Mouse (Mus musculus): ENCODE measurements around the gene Macrod1. TPM values are rescaled to one million over a fixed set of nuclear protein-coding genes. Genes with fewer than 3 reads are reported as not detected.

The Macrod1 gene
- polyA plus RNA-seq (2015; fragmentation: Nextera tagmentation; extraction: Ambion mirVana) = 2.9 and 3.0 TPM in 2 replicates

GRCm38 (mm10) chr19:7056248-7057087 is at the start of gene Macrod1:
TSS of gene Macrod1 (plus strand) at chr19:7056810.
- Histone ChIP-seq H3K4me1 (replicated peaks) (peaks cover 26% of the 10 kb centered on the region), H3K36me3 (no peaks in the 10 kb centered on the region), H3K4me3 (replicated peaks) (peak within 1 kb of the TSS; percentile 67), H3K9ac (replicated peaks) (peak within 1 kb of the TSS; percentile 65), H3K9me3 (no peaks in the 10 kb centered on the region), H3K4me2 (replicated peaks) (peak within 1 kb of the TSS; percentile 99), H3K27me3 (peaks cover 53% of the 10 kb centered on the region), H3K27ac (no peak within 1 kb of the TSS)
- ATAC-seq = peak; percentile 90
- WGBS = 1% methylated on average over 72 of the region's 72 CpGs

GRCm38 (mm10) chr19:7006892-7007593 is 49.6 kb upstream of the Macrod1 start:
- ATAC-seq = no peak
- WGBS = 90% methylated on average over 9 of the region's 9 CpGs

GRCm38 (mm10) chr19:7012426-7012825 is 44.2 kb upstream of the Macrod1 start:
- ATAC-seq = no peak
- WGBS = 84% methylated on average over 4 of the region's 4 CpGs
- H3K9ac ChIP-seq (replicated peaks) = no peak overlapping the region
- H3K27ac ChIP-seq = no peak overlapping the region
- H3K4me3 ChIP-seq (replicated peaks) = no peak overlapping the region
- no peaks in the 10 kb centered on the region for H3K4me1 ChIP-seq (replicated peaks)
- peaks cover 23% of the 10 kb centered on the region for H3K36me3 ChIP-seq
- H3K4me2 ChIP-seq (replicated peaks) = no peak overlapping the region
- H3K27me3 ChIP-seq = no peaks in the 10 kb centered on the region
- no peaks in the 10 kb centered on the region for H3K9me3 ChIP-seq

More at GRCm38 (mm10) chr19:7006892-7007593, 49.6 kb upstream of the Macrod1 start:
- H3K27me3 ChIP-seq = no peaks in the 10 kb centered on the region
- H3K9ac ChIP-seq (replicated peaks) = no peak overlapping the region
- H3K4me2 ChIP-seq (replicated peaks) = no peak overlapping the region
- H3K4me3 ChIP-seq (replicated peaks) = no peak overlapping the region
- H3K4me1 ChIP-seq (replicated peaks) = no peaks in the 10 kb centered on the region
- H3K9me3 ChIP-seq = no peaks in the 10 kb centered on the region
- no peak overlapping the region for H3K27ac ChIP-seq
- H3K36me3 ChIP-seq = no peaks in the 10 kb centered on the region

- Histone ChIP-seq H3K36me3 (peaks cover 39% of the 10 kb centered on the region), H3K4me1 (replicated peaks) (no peaks in the 10 kb centered on the region), H3K27ac (no peak overlapping the region), H3K9ac (replicated peaks) (no peak overlapping the region), H3K9me3 (no peaks in the 10 kb centered on the region), H3K4me3 (replicated peaks) (no peak overlapping the region), H3K27me3 (no peaks in the 10 kb centered on the region), H3K4me2 (replicated peaks) (no peak overlapping the region)
- 88% methylated on average over 9 of the region's 9 CpGs for WGBS
- ATAC-seq = no peak
These were observed 42.6 kb upstream of the Macrod1 start for GRCm38 (mm10) chr19:7013984-7014383.

GRCm38 (mm10) chr19:7014481-7015135 is 42.0 kb upstream of the Macrod1 start:
- Histone ChIP-seq H3K4me2 (replicated peaks) (no peak overlapping the region), H3K4me3 (replicated peaks) (no peak overlapping the region), H3K9me3 (no peaks in the 10 kb centered on the region), H3K4me1 (replicated peaks) (no peaks in the 10 kb centered on the region), H3K9ac (replicated peaks) (no peak overlapping the region), H3K27ac (no peak overlapping the region), H3K36me3 (peaks cover 44% of the 10 kb centered on the region), H3K27me3 (no peaks in the 10 kb centered on the region)
- ATAC-seq = no peak
- WGBS = 91% methylated on average over 20 of the region's 20 CpGs

GRCm38 (mm10) chr19:7017541-7018457 is 38.8 kb upstream of the Macrod1 start:
- no peaks in the 10 kb centered on the region for H3K27me3 ChIP-seq
- no peaks in the 10 kb centered on the region for H3K9me3 ChIP-seq
- no peak for ATAC-seq
- no peak overlapping the region for H3K9ac ChIP-seq (replicated peaks)
- peaks cover 76% of the 10 kb centered on the region for H3K36me3 ChIP-seq
- 92% methylated on average over 12 of the region's 12 CpGs for WGBS
- H3K4me1 ChIP-seq (replicated peaks) = no peaks in the 10 kb centered on the region
- no peak overlapping the region for H3K27ac ChIP-seq
- no peak overlapping the region for H3K4me2 ChIP-seq (replicated peaks)
- no peak overlapping the region for H3K4me3 ChIP-seq (replicated peaks)

- Histone ChIP-seq H3K27me3 (no peaks in the 10 kb centered on the region), H3K4me1 (replicated peaks) (no peaks in the 10 kb centered on the region), H3K9me3 (no peaks in the 10 kb centered on the region), H3K4me2 (replicated peaks) (no peak overlapping the region), H3K27ac (no peak overlapping the region), H3K9ac (replicated peaks) (no peak overlapping the region), H3K4me3 (replicated peaks) (no peak overlapping the region), H3K36me3 (peaks cover 78% of the 10 kb centered on the region)
- 96% methylated on average over 11 of the region's 11 CpGs for WGBS
- ATAC-seq = no peak
These were observed 38.1 kb upstream of the Macrod1 start for GRCm38 (mm10) chr19:7018546-7018945.

GRCm38 (mm10) chr19:7019191-7019590 is 37.4 kb upstream of the Macrod1 start, which contains the start of gene Fermt3:
TSS of gene Fermt3 (minus strand) at chr19:7019469.
- WGBS = 87% methylated on average over 5 of the region's 5 CpGs
- no peak within 1 kb of the TSS for H3K4me3 ChIP-seq (replicated peaks)
- no peaks in the 10 kb centered on the region for H3K27me3 ChIP-seq
- no peak for ATAC-seq
- H3K4me2 ChIP-seq (replicated peaks) = no peak within 1 kb of the TSS
- H3K4me1 ChIP-seq (replicated peaks) = no peaks in the 10 kb centered on the region
- no peaks in the 10 kb centered on the region for H3K9me3 ChIP-seq
- H3K36me3 ChIP-seq = peaks cover 78% of the 10 kb centered on the region
- H3K27ac ChIP-seq = no peak within 1 kb of the TSS
- H3K9ac ChIP-seq (replicated peaks) = no peak within 1 kb of the TSS

- Histone ChIP-seq H3K9me3 (no peaks in the 10 kb centered on the region), H3K4me1 (replicated peaks) (no peaks in the 10 kb centered on the region), H3K9ac (replicated peaks) (no peak overlapping the region), H3K27me3 (no peaks in the 10 kb centered on the region), H3K4me2 (replicated peaks) (no peak overlapping the region), H3K36me3 (peaks cover 88% of the 10 kb centered on the region), H3K27ac (no peak overlapping the region), H3K4me3 (replicated peaks) (no peak overlapping the region)
- WGBS = 45% methylated on average over 3 of the region's 3 CpGs
- peak; percentile 70; the same call in 1 of the 2 replicates for ATAC-seq
These were observed 36.4 kb upstream of the Macrod1 start for GRCm38 (mm10) chr19:7020224-7020641.

- Histone ChIP-seq H3K9ac (replicated peaks) (no peak overlapping the region), H3K4me2 (replicated peaks) (no peak overlapping the region), H3K27me3 (no peaks in the 10 kb centered on the region), H3K27ac (no peak overlapping the region), H3K9me3 (no peaks in the 10 kb centered on the region), H3K4me3 (replicated peaks) (no peak overlapping the region), H3K4me1 (replicated peaks) (no peaks in the 10 kb centered on the region), H3K36me3 (peaks cover 98% of the 10 kb centered on the region)
- no peak for ATAC-seq
- WGBS = 97% methylated on average over 5 of the region's 5 CpGs
These were observed 27.1 kb upstream of the Macrod1 start for GRCm38 (mm10) chr19:7029531-7029930.

GRCm38 (mm10) chr19:7034006-7034405 is 22.6 kb upstream of the Macrod1 start:
- 97% methylated on average over 5 of the region's 5 CpGs for WGBS
- peaks cover 67% of the 10 kb centered on the region for H3K36me3 ChIP-seq
- no peak for ATAC-seq
- H3K9me3 ChIP-seq = no peaks in the 10 kb centered on the region
- no peak overlapping the region for H3K4me3 ChIP-seq (replicated peaks)
- H3K4me2 ChIP-seq (replicated peaks) = no peak overlapping the region
- peaks cover 27% of the 10 kb centered on the region for H3K4me1 ChIP-seq (replicated peaks)
- no peak overlapping the region for H3K9ac ChIP-seq (replicated peaks)
- H3K27me3 ChIP-seq = no peaks in the 10 kb centered on the region
- H3K27ac ChIP-seq = no peak overlapping the region
